Mouse (Mus musculus) myocyte (in vitro differentiated cells): ENCODE data around the gene Olfr649. TPM values are rescaled to one million over a fixed set of nuclear protein-coding genes. Genes with fewer than 3 reads are reported as not detected.

Source experiments
- H3K27me3 ChIP-seq: one replicate; pipeline ENCODE4 v1.6.1; 2011; ENCODE audit not compliant: control insufficient read depth, insufficient read depth, insufficient read length
- H3K36me3 ChIP-seq: one replicate; pipeline ENCODE4 v1.6.1; 2011; ENCODE audit not compliant: control insufficient read depth, insufficient read depth
- H3K4me2 ChIP-seq: one replicate; pipeline ENCODE4 v1.6.1; 2011; ENCODE audit warnings: low read depth, control low read depth
- H3K4me3 ChIP-seq: one replicate; pipeline ENCODE4 v1.5.1; 2011; ENCODE audit warnings: mild to moderate bottlenecking, control low read depth, moderate library complexity
- H3K79me2 ChIP-seq: one replicate; pipeline ENCODE4 v1.6.1; 2011; ENCODE audit not compliant: control insufficient read depth, insufficient read depth
- H3ac ChIP-seq: one replicate; pipeline ENCODE4 v1.6.1; 2011; ENCODE audit not compliant: control insufficient read depth, insufficient read length
- CEBPB ChIP-seq: IDR thresholded peaks from 2 replicates; pipeline ENCODE4 v1.6.1; 2011; ENCODE audit warnings: mild to moderate bottlenecking, moderate library complexity; ENCODE audit not compliant: poor library complexity, insufficient read depth, severe bottlenecking
- E2F4 ChIP-seq: IDR thresholded peaks from one replicate; pipeline ENCODE4 v1.6.1; 2011; ENCODE audit warnings: mild to moderate bottlenecking, control low read depth, moderate library complexity; ENCODE audit not compliant: insufficient read depth
- MAX ChIP-seq: IDR thresholded peaks from one replicate; pipeline ENCODE4 v1.6.1; 2011; ENCODE audit warnings: low read depth, mild to moderate bottlenecking, control low read depth
- MYOD1 ChIP-seq, 3 experiments: IDR thresholded peaks; one replicate each; pipeline ENCODE4 v1.6.1; 2011; ENCODE audit warnings: control low read depth in 2 of 3, low read depth in 2 of 3, mild to moderate bottlenecking in 2 of 3, moderate library complexity in 1 of 3; ENCODE audit not compliant: insufficient read length in 2 of 3, control insufficient read depth in 1 of 3
- MYOG ChIP-seq, 3 experiments: IDR thresholded peaks; one replicate each; pipeline ENCODE4 v1.6.1; 2011; ENCODE audit warnings: control low read depth in 2 of 3, low read depth in 2 of 3, mild to moderate bottlenecking in 2 of 3; ENCODE audit not compliant: insufficient read length in 2 of 3, control insufficient read depth in 1 of 3, insufficient read depth in 1 of 3
- POLR2A ChIP-seq: IDR thresholded peaks from one replicate; pipeline ENCODE4 v1.6.1; 2011; ENCODE audit warnings: low read depth, mild to moderate bottlenecking, control low read depth, moderate library complexity; ENCODE audit not compliant: insufficient read length
- POLR2AphosphoS2 ChIP-seq: IDR thresholded peaks from one replicate; pipeline ENCODE4 v1.6.1; 2011; ENCODE audit warnings: low read depth, control low read depth; ENCODE audit not compliant: insufficient read length
- REST ChIP-seq: IDR thresholded peaks from one replicate; pipeline ENCODE4 v1.6.1; 2011; ENCODE audit warnings: mild to moderate bottlenecking, control low read depth, moderate library complexity; ENCODE audit not compliant: insufficient read depth, insufficient read length
- SRF ChIP-seq: IDR thresholded peaks from one replicate; pipeline ENCODE4 v1.6.1; 2011; ENCODE audit warnings: low read depth; ENCODE audit not compliant: control insufficient read depth, insufficient read length
- TCF12 ChIP-seq: IDR thresholded peaks from one replicate; pipeline ENCODE4 v1.6.1; 2011; ENCODE audit warnings: mild to moderate bottlenecking, control low read depth; ENCODE audit not compliant: poor library complexity, insufficient read depth, severe bottlenecking
- TCF3 ChIP-seq: IDR thresholded peaks from one replicate; pipeline ENCODE4 v1.6.1; 2011; ENCODE audit warnings: low read depth, control low read depth; ENCODE audit not compliant: insufficient read length
- USF1 ChIP-seq: IDR thresholded peaks from one replicate; pipeline ENCODE4 v1.6.1; 2011; ENCODE audit warnings: low read depth, mild to moderate bottlenecking, control low read depth, moderate library complexity
- polyA plus RNA-seq: library from polyadenylated mRNA; unstranded; fragments of >200 nt; fragmentation: generic; extraction: Trizol; gene quantifications from one replicate; pipeline ENCODE4 v1.2.1, GENCODE M21; 2012; ENCODE audit warnings: missing spikeins

Olfr649 gene
- polyA plus RNA-seq, 1 experiment = not detected

GRCm38 (mm10) chr7:104169634-104170204 lies 26.1 kb downstream of the Olfr649 start:
- TF ChIP-seq REST (no peak), POLR2AphosphoS2 (no peak), TCF12 (no peak), MYOD1 (IDR thresholded peaks at IDR 0.05; ENCODE audit: control insufficient read depth in 1 of 3, insufficient read length in 2 of 3, low read depth in 2 of 3) (no peak), TCF3 (no peak), USF1 (no peak), SRF (no peak), E2F4 (no peak), MYOG (IDR thresholded peaks at IDR 0.05; ENCODE audit: control insufficient read depth in 1 of 3, insufficient read depth in 1 of 3, insufficient read length in 2 of 3, low read depth in 2 of 3) (no peak), CEBPB (no peak), POLR2A (no peak), MAX (no peak)
- Histone ChIP-seq H3K36me3 (no peaks in the 10 kb centered on the region), H3ac (no peak overlapping the region), H3K4me2 (no peak overlapping the region), H3K4me3 (no peak overlapping the region), H3K79me2 (no peaks in the 10 kb centered on the region), H3K27me3 (no peaks in the 10 kb centered on the region)

GRCm38 (mm10) chr7:104167105-104167504 lies 28.7 kb downstream of the Olfr649 start:
- H3K36me3 ChIP-seq = no peaks in the 10 kb centered on the region
- TF ChIP-seq MAX (no peak), USF1 (no peak), POLR2AphosphoS2 (no peak), SRF (no peak), MYOD1 (IDR thresholded peaks at IDR 0.05; ENCODE audit: control insufficient read depth in 1 of 3, insufficient read length in 2 of 3, low read depth in 2 of 3) (no peak), MYOG (IDR thresholded peaks at IDR 0.05; ENCODE audit: control insufficient read depth in 1 of 3, insufficient read depth in 1 of 3, insufficient read length in 2 of 3, low read depth in 2 of 3) (no peak), REST (no peak), E2F4 (no peak), CEBPB (no peak), TCF12 (no peak)
- H3ac ChIP-seq = no peak overlapping the region
- H3K27me3 ChIP-seq = no peaks in the 10 kb centered on the region
- H3K79me2 ChIP-seq = no peaks in the 10 kb centered on the region
- H3K4me2 ChIP-seq = no peak overlapping the region
- no peak overlapping the region for H3K4me3 ChIP-seq

GRCm38 (mm10) chr7:104150456-104150855 lies 45.3 kb downstream of the Olfr649 start, which contains the start of gene Ubqlnl:
Gene Ubqlnl (minus strand): TSS chr7:104150556.
- Histone ChIP-seq H3K27me3 (no peaks in the 10 kb centered on the region), H3ac (no peak within 1 kb of the TSS), H3K79me2 (no peaks in the 10 kb centered on the region), H3K4me3 (no peak within 1 kb of the TSS), H3K4me2 (no peak within 1 kb of the TSS), H3K36me3 (no peaks in the 10 kb centered on the region)
- TF ChIP-seq POLR2AphosphoS2 (no peak), MYOD1 (IDR thresholded peaks at IDR 0.05; ENCODE audit: control insufficient read depth in 1 of 3, insufficient read length in 2 of 3, low read depth in 2 of 3) (no peak), MAX (no peak), MYOG (IDR thresholded peaks at IDR 0.05; ENCODE audit: control insufficient read depth in 1 of 3, insufficient read depth in 1 of 3, insufficient read length in 2 of 3, low read depth in 2 of 3) (no peak), CEBPB (no peak), USF1 (no peak), REST (no peak), E2F4 (no peak), TCF3 (no peak)

- H3K79me2 ChIP-seq = no peaks in the 10 kb centered on the region
- H3K4me2 ChIP-seq = no peak within 1 kb of the TSS
- TF ChIP-seq TCF12 (no peak), CEBPB (no peak), MYOG (IDR thresholded peaks at IDR 0.05; ENCODE audit: control insufficient read depth in 1 of 3, insufficient read depth in 1 of 3, insufficient read length in 2 of 3, low read depth in 2 of 3) (no peak), E2F4 (no peak)
- no peak within 1 kb of the TSS for H3K4me3 ChIP-seq
- H3K36me3 ChIP-seq = no peaks in the 10 kb centered on the region
- H3ac ChIP-seq = no peak within 1 kb of the TSS
- H3K27me3 ChIP-seq = no peaks in the 10 kb centered on the region
Observed at GRCm38 (mm10) chr7:104143179-104143578, 52.6 kb downstream of the Olfr649 start, which contains the start of gene Ubqln3. Gene Ubqln3 (minus strand): TSS chr7:104143279.

Other genes with a start within 250 kb of the Olfr649 start
- gene Olfr635, start 224.8 kb downstream of the Olfr649 start, polyA plus RNA-seq = not detected
- not detected for gene Olfr638, start 197.2 kb downstream of the Olfr649 start, polyA plus RNA-seq
- gene Olfr639, start 178.7 kb downstream of the Olfr649 start, polyA plus RNA-seq = not detected
- not detected for gene Olfr640, start 170.4 kb downstream of the Olfr649 start, polyA plus RNA-seq
- not detected for gene Olfr641, start 160.5 kb downstream of the Olfr649 start, polyA plus RNA-seq
- not detected for gene Olfr642, start 143.3 kb downstream of the Olfr649 start, polyA plus RNA-seq
- gene 4930516K23Rik, start 134.5 kb downstream of the Olfr649 start, polyA plus RNA-seq = not detected
- not detected for gene Olfr644, start 124.1 kb downstream of the Olfr649 start, polyA plus RNA-seq
- not detected for gene Olfr645, start 110.5 kb downstream of the Olfr649 start, polyA plus RNA-seq
- gene Olfr646, start 91.1 kb downstream of the Olfr649 start, polyA plus RNA-seq = not detected
- not detected for gene Ubqln5, start 66.2 kb downstream of the Olfr649 start, polyA plus RNA-seq
- not detected for gene Olfr643, start 58.6 kb downstream of the Olfr649 start, polyA plus RNA-seq
- gene Ubqln3, start 52.7 kb downstream of the Olfr649 start, polyA plus RNA-seq = not detected
- gene Ubqlnl, start 45.4 kb downstream of the Olfr649 start, polyA plus RNA-seq = not detected
- not detected for gene Olfm5, start 31.2 kb downstream of the Olfr649 start, polyA plus RNA-seq
- gene Olfr648, start 12.6 kb downstream of the Olfr649 start, polyA plus RNA-seq = not detected
- gene Trim6, start 22.8 kb upstream of the Olfr649 start, polyA plus RNA-seq = not detected
- 0.02 TPM for gene Trim34a, start 48.5 kb upstream of the Olfr649 start, polyA plus RNA-seq
- gene Trim5, start 92.1 kb upstream of the Olfr649 start, polyA plus RNA-seq = not detected
- not detected for gene Trim12a, start 119.5 kb upstream of the Olfr649 start, polyA plus RNA-seq
- gene Trim34b, start 133.5 kb upstream of the Olfr649 start, polyA plus RNA-seq = 0.05 TPM
- 0.47 TPM for gene Trim12c, start 157.4 kb upstream of the Olfr649 start, polyA plus RNA-seq
- not detected for gene Trim30b, start 173.9 kb upstream of the Olfr649 start, polyA plus RNA-seq
- not detected for gene Trim30c, start 204.9 kb upstream of the Olfr649 start, polyA plus RNA-seq